Mouse (Mus musculus) G1E (cell line): ENCODE measurements at regions not wholly inside any gene's neighbourhood (a gene's known extent, or its start where the extent isn't known, plus 50 kb on each side); places are given as distances from the start of the nearest gene placed in this dataset.

Source experiments
- CTCF ChIP-seq: IDR thresholded peaks from 2 replicates; pipeline ENCODE4 v1.5.1; 2012; ENCODE audit warnings: low read depth, low read length, inconsistent platforms, mixed read lengths
- TAL1 ChIP-seq: conservative IDR thresholded peaks from 2 replicates; pipeline ENCODE4 v1.6.1; 2012; ENCODE audit warnings: low read depth, low read length, inconsistent platforms, mixed read lengths

DNA sequence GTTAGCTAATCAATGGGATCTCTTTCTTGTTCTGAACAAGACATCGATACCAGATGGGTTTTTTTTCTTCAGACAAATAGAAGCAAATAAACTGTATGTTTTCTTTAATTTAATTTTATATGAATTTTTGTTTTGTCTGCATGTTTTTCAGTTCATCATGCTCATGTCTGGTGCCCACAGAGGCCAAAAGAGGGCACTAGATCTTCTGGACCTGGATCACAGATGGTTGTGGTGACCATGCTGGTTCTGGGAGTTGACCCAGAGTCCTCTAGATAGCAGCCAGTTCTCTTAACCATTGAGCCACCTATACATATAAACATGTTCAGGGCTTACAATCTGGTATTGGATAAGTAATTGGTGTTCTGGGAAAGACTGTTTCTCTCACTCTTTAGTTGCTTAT, 120.7 kb downstream of the Kctd12 start:
- TF ChIP-seq TAL1 = no peak
- no peak for TF ChIP-seq CTCF
